Mouse (Mus musculus) erythroblast, embryonic 14.5 days (primary cell): ENCODE data around the gene March10.

ENCODE experiments used
- GATA1 ChIP-seq: IDR thresholded peaks from 2 replicates; pipeline ENCODE4 v1.6.1; 2012; ENCODE audit warnings: low read length, inconsistent platforms, mixed read lengths
- TAL1 ChIP-seq: IDR thresholded peaks from 3 replicates; pipeline ENCODE4 v1.6.1; 2012; ENCODE audit warnings: low read length, inconsistent platforms, mixed read lengths

GRCm38 (mm10) chr11:105388636-105389035 is 67.9 kb downstream of the March10 start:
- TF ChIP-seq TAL1, result no peak
- no peak for TF ChIP-seq GATA1
